8 mouse cellular contexts compared by ENCODE assay signal in genomic region chr5:25498346-25498820, GRCm38 (mm10). TPM values are rescaled to one million over a fixed set of nuclear protein-coding genes. Genes with fewer than 3 reads are reported as not detected.
DNase-seq lines count a peak whose midpoint lies in the region; ATAC-seq and TF ChIP-seq lines count a peak whose summit lies in the region.

Gene Kmt2c (minus strand): TSS chr5:25498783.

- WGBS in hindbrain, embryonic 15.5 days = under 1% methylated on average over 42 of the region's 54 CpGs
- under 1% methylated on average over 37 of the region's 54 CpGs for WGBS in midbrain, embryonic 12.5 days

- ATAC-seq in hindbrain, embryonic 15.5 days (ENCODE audit: low FRiP score, low read depth) = peak; percentile 11
- peak; percentile 29 for ATAC-seq in midbrain, embryonic 12.5 days (ENCODE audit: low FRiP score, low read depth)

- no peaks in the 10 kb centered on the region for H3K27me3 ChIP-seq in testis, adult 2 months (ENCODE audit: control insufficient read depth, insufficient read depth, low read length)
- no peaks in the 10 kb centered on the region for H3K27me3 ChIP-seq in hindbrain, embryonic 15.5 days
- H3K27me3 ChIP-seq in midbrain, embryonic 12.5 days = no peaks in the 10 kb centered on the region

- no peak for TF ChIP-seq POLR2A in testis, adult 2 months (IDR thresholded peaks at IDR 0.05; ENCODE audit: control insufficient read depth, low read depth, low read length)

- H3K36me3 ChIP-seq in testis, adult 2 months (ENCODE audit: control insufficient read depth, insufficient read depth, low read length) = no peaks in the 10 kb centered on the region
- H3K36me3 ChIP-seq in hindbrain, embryonic 15.5 days = no peaks in the 10 kb centered on the region
- H3K36me3 ChIP-seq in midbrain, embryonic 12.5 days = no peaks in the 10 kb centered on the region

- peak within 1 kb of the TSS; percentile 97 for H3K4me3 ChIP-seq in testis, adult 2 months (ENCODE audit: control insufficient read depth, low read depth, low read length)
- H3K4me3 ChIP-seq in gastrocnemius, adult 2 months = peak within 1 kb of the TSS; percentile 94
- H3K4me3 ChIP-seq in hindbrain, embryonic 15.5 days = peak within 1 kb of the TSS; percentile 91
- H3K4me3 ChIP-seq in midbrain, embryonic 12.5 days = peak within 1 kb of the TSS; percentile 94

- no peak for TF ChIP-seq CTCF in testis, adult 2 months (IDR thresholded peaks at IDR 0.05; ENCODE audit: control insufficient read depth, insufficient read depth, insufficient replicate concordance, low read depth, low read length)
- no peak for TF ChIP-seq CTCF in gastrocnemius, adult 2 months (IDR thresholded peaks at IDR 0.05)

- no peak for DNase-seq in testis, postnatal 10 days (ENCODE audit: low spot score)
- peak; percentile 82 to 88 for DNase-seq in cerebellum, postnatal 14 days
- no peak for DNase-seq in gastrocnemius, adult 2 months
- DNase-seq in left cerebral cortex, postnatal 36 days (ENCODE audit: low spot score in 2 of 2) = peak; percentile 77 to 81
- peak; percentile 75 to 90 for DNase-seq in spleen, postnatal 4 days (ENCODE audit: low spot score in 2 of 2)

- H3K9ac ChIP-seq in hindbrain, embryonic 15.5 days = peak within 1 kb of the TSS; percentile 86
- H3K9ac ChIP-seq in midbrain, embryonic 12.5 days (replicated peaks) = peak within 1 kb of the TSS; percentile 94

- no peaks in the 10 kb centered on the region for H3K9me3 ChIP-seq in hindbrain, embryonic 15.5 days
- no peaks in the 10 kb centered on the region for H3K9me3 ChIP-seq in midbrain, embryonic 12.5 days

- peak within 1 kb of the TSS; percentile 96 for H3K27ac ChIP-seq in testis, adult 2 months (ENCODE audit: control insufficient read depth, insufficient read depth, low read depth, low read length)
- peak within 1 kb of the TSS; percentile 100 for H3K27ac ChIP-seq in gastrocnemius, adult 2 months
- H3K27ac ChIP-seq in hindbrain, embryonic 15.5 days (replicated peaks) = peak within 1 kb of the TSS; percentile 94
- H3K27ac ChIP-seq in midbrain, embryonic 12.5 days (replicated peaks) = peak within 1 kb of the TSS; percentile 99

- H3K4me1 ChIP-seq in testis, adult 2 months (ENCODE audit: control insufficient read depth, insufficient read depth, low read length) = peaks cover 4% of the 10 kb centered on the region; the same call in 1 of the 2 replicates
- peaks cover 22% of the 10 kb centered on the region for H3K4me1 ChIP-seq in hindbrain, embryonic 15.5 days (replicated peaks)
- H3K4me1 ChIP-seq in midbrain, embryonic 12.5 days = peaks cover 20% of the 10 kb centered on the region

- intact Hi-C loops in gastrocnemius, adult 2 months (cut with DNase I) = loop anchor here (5.0 kb wide), 2 partner anchors 61 to 76 kb away; no protein-coding TSS in a partner anchor
- intact Hi-C loops in left cerebral cortex, postnatal 36 days (cut with DNase I) = loop anchor here (2.0 to 10.0 kb wide), 5 partner anchors 61 to 336 kb away; no protein-coding TSS in a partner anchor

- H3K4me2 ChIP-seq in hindbrain, embryonic 15.5 days = peak within 1 kb of the TSS; percentile 63
- H3K4me2 ChIP-seq in midbrain, embryonic 12.5 days (replicated peaks) = peak within 1 kb of the TSS; percentile 78

RNA-seq across cellular contexts. Expression of gene Kmt2c, which starts in this region (rescaled TPM):
- 7.3 and 7.7 TPM in 2 replicates for polyA plus RNA-seq in testis, adult 2 months (2012; rRNA removed)
- 10 to 100 TPM; 41.6 to 42.3 TPM for total RNA-seq in gastrocnemius, adult 2 months (2021)
- polyA plus RNA-seq in hindbrain, embryonic 15.5 days (2015; fragmentation: Nextera tagmentation; extraction: Ambion mirVana) = 14.7 and 17.5 TPM in 2 replicates
- total RNA-seq in left cerebral cortex, postnatal 36 days (2021) = 10 to 100 TPM; 55.0 to 78.4 TPM
- 25.4 and 29.2 TPM in 2 replicates for polyA plus RNA-seq in midbrain, embryonic 12.5 days (2016; fragmentation: Nextera tagmentation; extraction: Ambion mirVana)

Comparison
In these comparisons a context has a peak if more than half of its experiments do, and no peak if none do; other contexts are left out.
1. DNase-seq: peak in cerebellum, postnatal 14 days (2 of 2), left cerebral cortex, postnatal 36 days (2 of 2) and spleen, postnatal 4 days (2 of 2); none in testis, postnatal 10 days (single experiment) and gastrocnemius, adult 2 months (single experiment).
2. Peak in every context shown above with its lines, with median percentiles within 50 percentile points of each other: H3K27ac ChIP-seq and H3K4me3 ChIP-seq.